Comparison of ENCODE assay signal across 8 mouse cellular contexts in the genomic region with DNA sequence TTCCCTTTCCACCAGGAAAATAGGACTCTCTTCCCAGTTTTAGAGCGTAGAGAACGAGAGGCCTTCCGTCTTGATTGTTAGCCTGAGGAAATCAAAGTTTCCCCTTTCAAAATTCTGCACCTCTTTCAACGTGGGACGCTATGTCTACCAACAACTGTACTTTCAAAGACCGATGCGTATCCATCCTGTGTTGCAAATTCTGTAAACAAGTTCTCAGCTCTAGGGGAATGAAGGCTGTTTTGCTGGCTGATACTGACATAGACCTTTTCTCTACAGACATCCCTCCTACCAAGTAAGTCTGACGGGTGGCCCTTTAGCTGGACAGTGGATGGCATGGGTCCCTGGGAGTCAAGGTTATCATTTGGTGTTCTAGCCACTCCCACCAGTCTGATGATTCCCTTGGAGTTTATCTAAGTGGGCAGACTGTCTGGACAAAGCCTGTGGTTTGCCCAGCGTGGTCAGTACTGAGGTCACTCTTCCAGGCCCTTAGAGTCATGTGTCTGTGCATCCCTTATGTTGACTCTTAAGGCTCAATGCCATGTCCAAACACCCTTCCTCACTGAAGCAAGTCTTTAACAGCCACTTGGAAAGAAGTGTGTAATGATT. TPM values are rescaled to one million over a fixed set of nuclear protein-coding genes. Genes with fewer than 3 reads are reported as not detected.
A peak's percentile ranks its signal among the peaks of the same experiment; 100 is the strongest.
DNase-seq lines count a peak whose midpoint lies in the region; ATAC-seq and TF ChIP-seq lines count a peak whose summit lies in the region.

No protein-coding gene starts in this region.

- no peak for TF ChIP-seq POLR2A in lung, adult 2 months (IDR thresholded peaks at IDR 0.05; ENCODE audit: borderline replicate concordance, extremely low read depth, low read depth, low read length)
- TF ChIP-seq POLR2A in cortical plate, adult 2 months (IDR thresholded peaks at IDR 0.05; ENCODE audit: extremely low read depth, insufficient read depth, low read length): no peak

- TF ChIP-seq CTCF in lung, adult 2 months (IDR thresholded peaks at IDR 0.05; ENCODE audit: insufficient read depth, low read length): no peak
- no peak for TF ChIP-seq CTCF in cortical plate, adult 2 months (IDR thresholded peaks at IDR 0.05; ENCODE audit: extremely low read depth, insufficient read depth, low read length)

- H3K4me3 ChIP-seq in lung, adult 2 months (replicated peaks; ENCODE audit: extremely low read depth, low read depth, low read length): peak overlapping the region; percentile 88
- peak overlapping the region; percentile 52; the same call in 1 of the 2 replicates for H3K4me3 ChIP-seq in cortical plate, adult 2 months (ENCODE audit: insufficient read depth, low read length)
- peak overlapping the region; percentile 85 for H3K4me3 ChIP-seq in hindbrain, embryonic 16.5 days (ENCODE audit: low read length)
- peak overlapping the region; percentile 68 for H3K4me3 ChIP-seq in midbrain, embryonic 15.5 days

- H3K36me3 ChIP-seq in hindbrain, embryonic 16.5 days (ENCODE audit: control insufficient read depth, insufficient read depth, low read length): no peaks in the 10 kb centered on the region
- H3K36me3 ChIP-seq in midbrain, embryonic 15.5 days (replicated peaks): no peaks in the 10 kb centered on the region

- H3K4me1 ChIP-seq in lung, adult 2 months (ENCODE audit: control insufficient read depth, insufficient read depth, low read length): peaks cover 15% of the 10 kb centered on the region
- no peaks in the 10 kb centered on the region; the same call in none of the 2 replicates for H3K4me1 ChIP-seq in cortical plate, adult 2 months (ENCODE audit: control insufficient read depth, insufficient read depth, low read length)
- peaks cover 9% of the 10 kb centered on the region for H3K4me1 ChIP-seq in hindbrain, embryonic 16.5 days (ENCODE audit: control insufficient read depth, insufficient read depth, low read depth, low read length)
- H3K4me1 ChIP-seq in midbrain, embryonic 15.5 days: peaks cover 19% of the 10 kb centered on the region

- peak overlapping the region; percentile 70; the same call in 1 of the 2 replicates for H3K9ac ChIP-seq in hindbrain, embryonic 16.5 days (ENCODE audit: low read depth, low read length)
- 0 out of 2 replicates have a peak overlapping the region, but pooled peaks have one; percentile 10 for H3K9ac ChIP-seq in midbrain, embryonic 15.5 days

- no peaks in the 10 kb centered on the region for H3K9me3 ChIP-seq in hindbrain, embryonic 16.5 days (ENCODE audit: control insufficient read depth, low read length)
- no peaks in the 10 kb centered on the region for H3K9me3 ChIP-seq in midbrain, embryonic 15.5 days

- H3K27me3 ChIP-seq in hindbrain, embryonic 16.5 days (replicated peaks; ENCODE audit: control insufficient read depth, insufficient read depth, low read length): no peaks in the 10 kb centered on the region
- H3K27me3 ChIP-seq in midbrain, embryonic 15.5 days (replicated peaks): no peaks in the 10 kb centered on the region

- DNase-seq in lung, adult 2 months: no peak
- no peak for DNase-seq in lung, adult 18-20 months
- no peak for DNase-seq in layer of hippocampus, adult 11-12 months (ENCODE audit: low spot score)
- no peak for DNase-seq in right cerebral cortex, postnatal 4 days

- no peak overlapping the region for H3K27ac ChIP-seq in cortical plate, adult 2 months (ENCODE audit: insufficient read depth, low read length)
- no peak overlapping the region for H3K27ac ChIP-seq in hindbrain, embryonic 16.5 days (ENCODE audit: low read depth, low read length)
- no peak overlapping the region for H3K27ac ChIP-seq in midbrain, embryonic 15.5 days

- peak overlapping the region; percentile 100 for H3K4me2 ChIP-seq in hindbrain, embryonic 16.5 days (ENCODE audit: low read length)
- H3K4me2 ChIP-seq in midbrain, embryonic 15.5 days: peak overlapping the region; percentile 90

- WGBS in lung, adult 2 months: 3% methylated on average over 9 of the region's 9 CpGs
- under 1% methylated on average over 9 of the region's 9 CpGs for WGBS in hindbrain, embryonic 16.5 days
- under 1% methylated on average over 9 of the region's 9 CpGs for WGBS in midbrain, embryonic 15.5 days

- no peak for ATAC-seq in hindbrain, embryonic 16.5 days
- no peak for ATAC-seq in midbrain, embryonic 15.5 days (replicated peaks)
- ATAC-seq in erythroid progenitor cell, adult 5-6 weeks (replicated peaks; ENCODE audit: low FRiP score, poor library complexity, severe bottlenecking): no peak

RNA-seq across cellular contexts. Expression of gene Fam72a, which starts 1.0 kb away (rescaled TPM):
- polyA plus RNA-seq in lung, adult 2 months (2012; rRNA removed): 0.20 and 0.38 TPM in 2 replicates
- 1.0 and 1.2 TPM in 2 replicates for polyA plus RNA-seq in cortical plate, adult 2 months (2012; rRNA removed)
- polyA plus RNA-seq in hindbrain, embryonic 16.5 days (2015; fragmentation: Nextera tagmentation; extraction: Ambion mirVana): 1.1 and 1.6 TPM in 2 replicates
- polyA plus RNA-seq in midbrain, embryonic 15.5 days (2015; fragmentation: Nextera tagmentation; extraction: Ambion mirVana): 1.1 and 1.4 TPM in 2 replicates
- total RNA-seq in erythroid progenitor cell, adult 5-6 weeks (2015; ENCODE audit: low replicate concordance): 1.1 TPM in 1 of 2 replicates, not detected in the other
- total RNA-seq in erythroid progenitor cell, adult 5-6 weeks (2017; ENCODE audit: low replicate concordance): 1.3 TPM in 1 of 2 replicates, not detected in the other

RNA-seq across cellular contexts. Expression of gene Srgap2, which starts 1.5 kb away (rescaled TPM):
- 25.6 and 34.8 TPM in 2 replicates for polyA plus RNA-seq in lung, adult 2 months (2012; rRNA removed)
- polyA plus RNA-seq in cortical plate, adult 2 months (2012; rRNA removed): 41.2 and 42.8 TPM in 2 replicates
- polyA plus RNA-seq in hindbrain, embryonic 16.5 days (2015; fragmentation: Nextera tagmentation; extraction: Ambion mirVana): 24.6 and 30.4 TPM in 2 replicates
- 24.5 and 25.3 TPM in 2 replicates for polyA plus RNA-seq in midbrain, embryonic 15.5 days (2015; fragmentation: Nextera tagmentation; extraction: Ambion mirVana)
- 20.1 and 31.4 TPM in 2 replicates for total RNA-seq in erythroid progenitor cell, adult 5-6 weeks (2015; ENCODE audit: low replicate concordance)
- 22.8 and 31.3 TPM in 2 replicates for total RNA-seq in erythroid progenitor cell, adult 5-6 weeks (2017; ENCODE audit: low replicate concordance)
